Mouse (Mus musculus): ENCODE measurements around the gene Gm3159.
"Not testable (repeated sequence)": the region's sequence is repeated elsewhere in the genome, so short reads cannot be mapped to it uniquely, and the experiment has no call there.

DNA sequence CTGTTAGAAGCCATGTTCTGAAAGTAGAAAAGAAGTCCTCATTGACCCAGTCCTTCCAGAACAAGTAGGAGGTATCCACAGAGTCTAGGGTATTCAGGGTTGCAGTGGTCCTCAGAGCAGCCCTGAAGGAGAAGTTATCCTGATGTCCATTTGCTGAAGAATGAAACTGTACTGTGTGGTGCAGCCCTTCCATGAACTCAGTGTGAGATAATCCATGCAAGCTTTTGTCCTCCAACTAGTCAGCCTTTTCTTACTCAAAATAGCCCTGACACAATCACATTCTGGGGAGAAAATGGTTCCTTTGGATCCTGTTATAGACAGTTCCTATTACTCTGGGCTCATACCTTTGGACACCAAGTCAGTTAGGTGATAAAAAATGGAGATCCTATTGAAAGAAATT lies 6.5 kb downstream of the Gm3159 start:
- not testable (repeated sequence) for TF ChIP-seq POLR2A (IDR thresholded peaks at IDR 0.05; ENCODE audit: control insufficient read depth, extremely low read depth, insufficient read depth, low read length, poor library complexity); CTCF (IDR thresholded peaks at IDR 0.05; ENCODE audit: borderline replicate concordance, control insufficient read depth, extremely low read depth, insufficient read depth, low read length, poor library complexity)
